8 mouse cellular contexts compared by ENCODE assay signal in the genomic region with DNA sequence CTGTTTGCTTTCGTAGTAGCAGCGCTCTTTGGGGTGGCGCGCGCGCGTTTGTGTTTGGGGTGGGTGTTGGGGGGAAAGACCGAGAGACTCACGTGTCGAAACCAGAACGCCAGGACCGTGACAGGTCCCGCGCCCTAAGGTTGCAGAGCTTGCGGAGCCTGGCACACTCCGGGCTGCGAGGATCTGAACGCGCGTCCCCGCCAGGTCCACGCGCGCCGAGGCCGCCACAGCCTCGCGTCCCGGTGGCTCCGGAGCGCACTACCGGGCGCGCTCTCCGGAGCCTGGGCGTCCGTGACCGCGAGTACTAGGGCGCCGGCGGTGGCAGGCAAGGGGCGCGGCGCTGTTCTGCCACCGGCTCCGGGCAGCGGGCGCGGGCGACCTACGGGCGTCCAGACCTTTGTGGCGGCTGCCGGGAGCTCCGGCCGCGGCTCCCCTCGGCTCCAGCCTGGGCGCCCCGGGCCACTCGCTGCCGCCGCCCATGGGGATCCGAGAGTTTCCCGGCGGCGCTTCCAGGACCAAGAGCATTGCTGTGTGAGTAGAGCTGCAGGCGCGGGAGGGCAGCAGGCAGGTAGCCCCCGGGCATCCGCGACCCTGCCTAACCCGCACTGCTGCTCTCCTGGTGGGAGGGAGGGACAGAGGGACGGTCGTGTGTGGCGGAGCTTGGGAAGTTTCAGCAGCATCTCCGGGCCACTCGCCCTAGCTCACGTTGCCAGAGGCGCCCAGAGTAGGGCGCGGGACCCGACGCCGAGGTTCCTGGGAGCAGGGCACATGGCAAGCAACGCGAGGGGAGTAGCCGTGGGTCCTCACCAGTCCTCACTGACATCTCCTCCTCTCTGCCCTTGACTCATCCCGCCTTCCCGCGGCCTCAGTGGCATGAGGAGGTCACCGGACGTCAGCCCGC.
DNase-seq lines count a peak whose midpoint lies in the region; ATAC-seq and TF ChIP-seq lines count a peak whose summit lies in the region.

No protein-coding gene starts in this region.

- no peak for TF ChIP-seq POLR2A in thymus, adult 2 months (IDR thresholded peaks at IDR 0.05; ENCODE audit: control insufficient read depth, extremely low read depth, insufficient read depth, low read length, poor library complexity)

- no peak overlapping the region for H3K27ac ChIP-seq in embryonic facial prominence, embryonic 11.5 days (replicated peaks; ENCODE audit: low read depth, low read length)
- peak overlapping the region; percentile 44; the same call in 1 of the 2 replicates for H3K27ac ChIP-seq in hindbrain, embryonic 13.5 days
- no peak overlapping the region for H3K27ac ChIP-seq in liver, embryonic 14.5 days
- no peak overlapping the region for H3K27ac ChIP-seq in thymus, adult 2 months (ENCODE audit: control insufficient read depth, insufficient read depth, low read length)

- H3K9ac ChIP-seq in embryonic facial prominence, embryonic 11.5 days (replicated peaks; ENCODE audit: low read length), result peak overlapping the region; percentile 47
- H3K9ac ChIP-seq in hindbrain, embryonic 13.5 days, result peak overlapping the region; percentile 79
- H3K9ac ChIP-seq in liver, embryonic 14.5 days (replicated peaks), result no peak overlapping the region

- DNase-seq in gastrocnemius, postnatal 10 days, result peak; percentile 27
- no peak for DNase-seq in gastrocnemius, postnatal 25 days
- DNase-seq in Muller cell, postnatal 12 days (ENCODE audit: inconsistent ontology term), result peak; percentile 57
- DNase-seq in embryonic facial prominence, embryonic 11.5 days (ENCODE audit: low spot score), result peak; percentile 25
- DNase-seq in liver, embryonic 14.5 days (ENCODE audit: low read depth in 3 of 3, low spot score in 3 of 3), result no peak
- DNase-seq in retina, postnatal 1 day, result peak; percentile 62
- no peak for DNase-seq in thymus, adult 2 months

- H3K4me2 ChIP-seq in embryonic facial prominence, embryonic 11.5 days (ENCODE audit: low read depth, low read length), result peak overlapping the region; percentile 98
- H3K4me2 ChIP-seq in hindbrain, embryonic 13.5 days, result peak overlapping the region; percentile 96
- H3K4me2 ChIP-seq in liver, embryonic 14.5 days (ENCODE audit: low read depth), result peak overlapping the region; percentile 47

- H3K4me1 ChIP-seq in embryonic facial prominence, embryonic 11.5 days (ENCODE audit: control insufficient read depth, insufficient read depth, low read length), result no peaks in the 10 kb centered on the region
- H3K4me1 ChIP-seq in hindbrain, embryonic 13.5 days (replicated peaks), result peaks cover 14% of the 10 kb centered on the region
- peaks cover 0 to 2% of the 10 kb centered on the region in 2 experiments; a peak in 1 of 4 replicates for H3K4me1 ChIP-seq in liver, embryonic 14.5 days (replicated peaks; ENCODE audit: control insufficient read depth in 2 of 2, insufficient read depth in 2 of 2, low read length in 1 of 2)
- no peaks in the 10 kb centered on the region for H3K4me1 ChIP-seq in thymus, adult 2 months (replicated peaks; ENCODE audit: control insufficient read depth, insufficient read depth, low read length)

- peaks cover 21% of the 10 kb centered on the region for H3K27me3 ChIP-seq in embryonic facial prominence, embryonic 11.5 days (ENCODE audit: control insufficient read depth, insufficient read depth, low read length)
- peaks cover 66% of the 10 kb centered on the region for H3K27me3 ChIP-seq in hindbrain, embryonic 13.5 days
- peaks cover 26% of the 10 kb centered on the region for H3K27me3 ChIP-seq in liver, embryonic 14.5 days (ENCODE audit: control insufficient read depth, insufficient read depth, low read length)
- H3K27me3 ChIP-seq in thymus, adult 2 months (ENCODE audit: control insufficient read depth, insufficient read depth, low read length), result peaks cover 7% of the 10 kb centered on the region; the same call in 1 of the 2 replicates

- H3K9me3 ChIP-seq in embryonic facial prominence, embryonic 11.5 days (replicated peaks; ENCODE audit: control insufficient read depth, low read length), result no peaks in the 10 kb centered on the region
- no peaks in the 10 kb centered on the region for H3K9me3 ChIP-seq in hindbrain, embryonic 13.5 days
- H3K9me3 ChIP-seq in liver, embryonic 14.5 days (ENCODE audit: control insufficient read depth, low read length), result no peaks in the 10 kb centered on the region

- H3K36me3 ChIP-seq in embryonic facial prominence, embryonic 11.5 days (replicated peaks; ENCODE audit: control insufficient read depth, insufficient read depth, low read depth, low read length), result no peaks in the 10 kb centered on the region
- no peaks in the 10 kb centered on the region for H3K36me3 ChIP-seq in hindbrain, embryonic 13.5 days
- H3K36me3 ChIP-seq in liver, embryonic 14.5 days (replicated peaks; ENCODE audit: control insufficient read depth, insufficient read depth, low read depth), result no peaks in the 10 kb centered on the region
- no peaks in the 10 kb centered on the region for H3K36me3 ChIP-seq in thymus, adult 2 months (ENCODE audit: control insufficient read depth, insufficient read depth, low read length)

- 1% methylated on average over 95 of the region's 95 CpGs for WGBS in embryonic facial prominence, embryonic 11.5 days
- under 1% methylated on average over 92 of the region's 95 CpGs for WGBS in hindbrain, embryonic 13.5 days
- 2% methylated on average over 93 of the region's 95 CpGs for WGBS in liver, embryonic 14.5 days (ENCODE audit: insufficient replicate concordance)
- WGBS in thymus, adult 2 months, result 5% methylated on average over 95 of the region's 95 CpGs

- TF ChIP-seq CTCF in liver, embryonic 14.5 days (IDR thresholded peaks at IDR 0.05; ENCODE audit: low read depth), result no peak
- no peak for TF ChIP-seq CTCF in thymus, adult 2 months (IDR thresholded peaks at IDR 0.05; ENCODE audit: borderline replicate concordance, control insufficient read depth, extremely low read depth, insufficient read depth, low read length, poor library complexity)

- peak overlapping the region; percentile 56 for H3K4me3 ChIP-seq in embryonic facial prominence, embryonic 11.5 days (ENCODE audit: low read depth, low read length)
- peak overlapping the region; percentile 63 for H3K4me3 ChIP-seq in hindbrain, embryonic 13.5 days
- H3K4me3 ChIP-seq in liver, embryonic 14.5 days (ENCODE audit: insufficient read depth in 1 of 2, low read depth in 2 of 2, low read length in 2 of 2), result peak overlapping the region in 1 of 2 experiments; percentile 25; a peak in 2 of 4 replicates
- H3K4me3 ChIP-seq in thymus, adult 2 months (ENCODE audit: control insufficient read depth, insufficient read depth, low read length), result no peak overlapping the region

- no peak for TF ChIP-seq EP300 in liver, embryonic 14.5 days (IDR thresholded peaks at IDR 0.05; ENCODE audit: low read depth)

- no peak for ATAC-seq in embryonic facial prominence, embryonic 11.5 days (replicated peaks; ENCODE audit: insufficient number of reproducible peaks, low FRiP score, low TSS enrichment, low read depth)
- ATAC-seq in hindbrain, embryonic 13.5 days (ENCODE audit: low FRiP score), result peak; percentile 66; the same call in 1 of the 2 replicates
- ATAC-seq in liver, embryonic 14.5 days (ENCODE audit: insufficient read depth), result no peak

Comparison
In these comparisons a context has a peak if more than half of its experiments do, and no peak if none do; other contexts are left out.
1. DNase-seq: peak in gastrocnemius, postnatal 10 days (single experiment), Muller cell, postnatal 12 days (single experiment), embryonic facial prominence, embryonic 11.5 days (single experiment) and retina, postnatal 1 day (single experiment); none in gastrocnemius, postnatal 25 days (single experiment), liver, embryonic 14.5 days (0 of 3) and thymus, adult 2 months (single experiment).
2. H3K4me2 ChIP-seq: peak in every context shown above with its lines; median percentile 98 in embryonic facial prominence, embryonic 11.5 days; 96 in hindbrain, embryonic 13.5 days; 47 in liver, embryonic 14.5 days.